Mouse (Mus musculus): ENCODE data around the gene Sema6d. TPM values are rescaled to one million over a fixed set of nuclear protein-coding genes. Genes with fewer than 3 reads are reported as not detected.

Sema6d gene
- polyA plus RNA-seq, 1 experiment, result 6.7 TPM

GRCm38 (mm10) chr2:124634400-124634998 lies 544.7 kb downstream of the Sema6d start:
- 75% methylated on average over 7 of the region's 7 CpGs for WGBS
- Histone ChIP-seq H3K27ac (ENCODE audit: control insufficient read depth, insufficient read depth, low read depth, low read length, poor library complexity) (no peak overlapping the region), H3K4me1 (ENCODE audit: control insufficient read depth, insufficient read depth, low read length) (no peaks in the 10 kb centered on the region), H3K4me3 (replicated peaks; ENCODE audit: control insufficient read depth, low read depth, low read length) (no peak overlapping the region)
- no peak for TF ChIP-seq CTCF (IDR thresholded peaks at IDR 0.05; ENCODE audit: control insufficient read depth, insufficient read depth, low read length)
- no peak for TF ChIP-seq POLR2A (IDR thresholded peaks at IDR 0.05; ENCODE audit: borderline replicate concordance, control insufficient read depth, low read depth, low read length)

GRCm38 (mm10) chr2:124635271-124635865 lies 545.6 kb downstream of the Sema6d start:
- Histone ChIP-seq H3K4me3 (replicated peaks; ENCODE audit: control insufficient read depth, low read depth, low read length) (no peak overlapping the region), H3K27ac (ENCODE audit: control insufficient read depth, insufficient read depth, low read depth, low read length, poor library complexity) (no peak overlapping the region), H3K4me1 (ENCODE audit: control insufficient read depth, insufficient read depth, low read length) (no peaks in the 10 kb centered on the region)
- TF ChIP-seq POLR2A (IDR thresholded peaks at IDR 0.05; ENCODE audit: borderline replicate concordance, control insufficient read depth, low read depth, low read length) (no peak), CTCF (IDR thresholded peaks at IDR 0.05; ENCODE audit: control insufficient read depth, insufficient read depth, low read length) (no peak)
- whole genome bisulfite sequencing, result 76% methylated on average over 8 of the region's 8 CpGs

DNA sequence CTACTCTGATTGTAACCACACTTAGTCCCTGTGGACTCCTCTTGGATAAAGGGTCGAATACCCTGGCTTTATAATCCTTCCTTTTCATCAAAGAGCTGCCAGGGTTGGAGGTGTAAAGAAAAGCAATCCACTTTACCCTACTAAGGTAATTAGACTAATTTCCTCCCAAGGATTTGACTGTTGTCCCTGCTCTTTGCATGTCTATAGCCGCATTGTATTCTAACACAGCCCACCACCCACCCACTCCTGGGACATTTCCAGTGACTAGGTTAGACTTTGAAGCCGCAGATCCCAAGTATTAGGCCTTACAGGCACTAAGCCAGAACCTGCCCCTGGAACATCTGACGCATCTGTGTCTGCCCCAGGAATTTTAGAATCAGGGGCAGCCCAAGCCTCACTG lies 547.3 kb downstream of the Sema6d start:
- Histone ChIP-seq H3K4me1 (ENCODE audit: control insufficient read depth, insufficient read depth, low read length) (no peaks in the 10 kb centered on the region), H3K4me3 (replicated peaks; ENCODE audit: control insufficient read depth, low read depth, low read length) (no peak overlapping the region), H3K27ac (ENCODE audit: control insufficient read depth, insufficient read depth, low read depth, low read length, poor library complexity) (no peak overlapping the region)
- TF ChIP-seq POLR2A (IDR thresholded peaks at IDR 0.05; ENCODE audit: borderline replicate concordance, control insufficient read depth, low read depth, low read length) (no peak), CTCF (IDR thresholded peaks at IDR 0.05; ENCODE audit: control insufficient read depth, insufficient read depth, low read length) (no peak)
- 71% methylated on average over 4 of the region's 4 CpGs for WGBS

- Histone ChIP-seq H3K4me1 (ENCODE audit: control insufficient read depth, insufficient read depth, low read length) (no peaks in the 10 kb centered on the region), H3K4me3 (replicated peaks; ENCODE audit: control insufficient read depth, low read depth, low read length) (no peak overlapping the region), H3K27ac (ENCODE audit: control insufficient read depth, insufficient read depth, low read depth, low read length, poor library complexity) (no peak overlapping the region)
- WGBS, result 76% methylated on average over 5 of the region's 5 CpGs
- TF ChIP-seq CTCF (IDR thresholded peaks at IDR 0.05; ENCODE audit: control insufficient read depth, insufficient read depth, low read length) (no peak), POLR2A (IDR thresholded peaks at IDR 0.05; ENCODE audit: borderline replicate concordance, control insufficient read depth, low read depth, low read length) (no peak)
Measured at GRCm38 (mm10) chr2:124639221-124639963, 549.6 kb downstream of the Sema6d start.

DNA sequence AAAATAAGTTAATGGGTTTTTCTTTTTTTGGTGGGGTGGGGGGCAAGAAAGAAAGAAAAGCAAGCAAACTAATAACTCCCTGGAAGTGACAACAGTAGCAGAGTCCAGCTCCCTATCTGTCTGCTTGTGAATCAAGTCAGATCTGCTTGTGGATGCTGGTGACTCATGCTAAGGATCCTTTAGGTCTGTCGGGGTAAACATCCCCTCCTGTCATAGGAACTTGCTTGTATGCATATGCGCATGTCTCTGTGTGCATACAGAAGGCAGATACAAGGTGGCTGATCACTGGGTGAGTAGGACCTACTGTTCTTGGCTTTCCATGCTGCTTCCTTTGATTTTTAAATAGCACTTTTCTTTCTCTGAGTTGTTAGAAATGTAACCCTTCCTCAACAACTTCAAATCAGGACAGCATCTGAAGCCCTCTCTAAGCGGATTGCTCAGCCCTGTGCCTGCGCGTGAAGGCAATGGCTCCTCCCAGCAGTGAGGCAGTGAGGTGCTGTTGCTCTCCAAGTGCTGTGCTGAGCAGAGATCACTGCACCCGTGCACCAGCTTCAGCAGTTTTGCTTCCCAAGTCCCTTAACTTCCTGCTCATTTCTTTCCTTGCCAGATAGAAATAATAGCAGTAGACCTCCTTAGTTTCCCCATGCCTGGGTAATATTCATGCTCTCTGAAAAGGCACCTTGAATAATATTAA lies 550.9 kb downstream of the Sema6d start:
- no peak for TF ChIP-seq CTCF (IDR thresholded peaks at IDR 0.05; ENCODE audit: control insufficient read depth, insufficient read depth, low read length)
- WGBS, result 76% methylated on average over 6 of the region's 6 CpGs
- Histone ChIP-seq H3K4me1 (ENCODE audit: control insufficient read depth, insufficient read depth, low read length) (no peaks in the 10 kb centered on the region), H3K4me3 (replicated peaks; ENCODE audit: control insufficient read depth, low read depth, low read length) (no peak overlapping the region), H3K27ac (ENCODE audit: control insufficient read depth, insufficient read depth, low read depth, low read length, poor library complexity) (no peak overlapping the region)

DNA sequence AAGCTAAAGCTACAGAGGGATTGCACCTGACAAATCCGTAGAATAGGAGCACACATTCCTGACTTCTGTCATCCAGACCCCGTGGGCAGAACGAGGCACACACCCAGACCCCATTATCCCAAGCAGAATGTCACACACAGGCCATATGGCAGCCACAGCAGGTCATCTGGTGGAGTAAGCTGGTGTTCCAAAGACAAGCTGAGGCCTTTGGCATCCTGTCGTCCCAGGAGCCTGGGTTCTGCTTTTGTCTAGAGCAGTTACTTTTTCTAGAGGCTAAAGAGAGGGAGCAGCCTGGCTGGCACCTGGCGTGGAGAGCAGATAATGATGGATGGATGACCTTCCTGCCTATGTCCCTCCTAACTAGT lies 551.4 kb downstream of the Sema6d start:
- H3K4me3 ChIP-seq (replicated peaks; ENCODE audit: control insufficient read depth, low read depth, low read length), result no peak overlapping the region
- no peak for TF ChIP-seq CTCF (IDR thresholded peaks at IDR 0.05; ENCODE audit: control insufficient read depth, insufficient read depth, low read length)
- no peak overlapping the region for H3K27ac ChIP-seq (ENCODE audit: control insufficient read depth, insufficient read depth, low read depth, low read length, poor library complexity)
- no peaks in the 10 kb centered on the region for H3K4me1 ChIP-seq (ENCODE audit: control insufficient read depth, insufficient read depth, low read length)
- WGBS, result 67% methylated on average over 5 of the region's 5 CpGs

DNA sequence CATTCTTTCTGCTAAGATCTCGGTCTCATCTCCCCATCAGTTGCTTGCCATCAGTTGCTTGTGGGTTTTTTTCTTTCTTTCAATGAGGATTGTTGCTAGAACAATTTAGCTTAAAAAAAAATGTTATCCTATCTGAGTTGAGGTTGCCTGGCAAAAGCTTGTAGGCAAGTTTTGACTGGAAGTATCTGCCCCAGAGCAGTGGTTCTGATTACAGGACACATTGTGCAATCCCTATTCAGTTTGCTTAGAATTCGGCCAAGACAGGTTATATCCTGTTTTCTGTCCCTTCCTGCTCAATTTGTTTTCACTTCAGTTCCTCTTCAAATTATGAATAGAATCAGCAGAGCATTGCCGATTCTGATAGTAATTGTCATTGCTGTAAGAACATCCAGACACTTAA lies 552.4 kb downstream of the Sema6d start:
- WGBS, result 65% methylated on average over 3 of the region's 3 CpGs
- H3K27ac ChIP-seq (ENCODE audit: control insufficient read depth, insufficient read depth, low read depth, low read length, poor library complexity), result no peak overlapping the region
- no peak overlapping the region for H3K4me3 ChIP-seq (replicated peaks; ENCODE audit: control insufficient read depth, low read depth, low read length)
- TF ChIP-seq CTCF (IDR thresholded peaks at IDR 0.05; ENCODE audit: control insufficient read depth, insufficient read depth, low read length) (no peak), POLR2A (IDR thresholded peaks at IDR 0.05; ENCODE audit: borderline replicate concordance, control insufficient read depth, low read depth, low read length) (no peak)
- H3K4me1 ChIP-seq (ENCODE audit: control insufficient read depth, insufficient read depth, low read length), result no peaks in the 10 kb centered on the region

GRCm38 (mm10) chr2:124650609-124651008 lies 560.8 kb downstream of the Sema6d start:
- WGBS, result 86% methylated on average over 2 of the region's 2 CpGs
- no peak overlapping the region for H3K4me3 ChIP-seq (replicated peaks; ENCODE audit: control insufficient read depth, low read depth, low read length)
- no peak overlapping the region for H3K27ac ChIP-seq (ENCODE audit: control insufficient read depth, insufficient read depth, low read depth, low read length, poor library complexity)
- no peak for TF ChIP-seq POLR2A (IDR thresholded peaks at IDR 0.05; ENCODE audit: borderline replicate concordance, control insufficient read depth, low read depth, low read length)
- no peak for TF ChIP-seq CTCF (IDR thresholded peaks at IDR 0.05; ENCODE audit: control insufficient read depth, insufficient read depth, low read length)
- no peaks in the 10 kb centered on the region for H3K4me1 ChIP-seq (ENCODE audit: control insufficient read depth, insufficient read depth, low read length)
